Mouse (Mus musculus): ENCODE measurements at regions not wholly inside any gene's neighbourhood (a gene's known extent, or its start where the extent isn't known, plus 50 kb on each side); places are given as distances from the start of the nearest gene placed in this dataset.

GRCm38 (mm10) chr4:106083546-106083945 lies 232.5 kb upstream of the Usp24 start:
- H3K4me2 ChIP-seq (ENCODE audit: low read depth): no peak overlapping the region
- no peaks in the 10 kb centered on the region for H3K27me3 ChIP-seq (ENCODE audit: control insufficient read depth, insufficient read depth, insufficient read length)
- H3K36me3 ChIP-seq (ENCODE audit: control insufficient read depth, insufficient read depth): no peaks in the 10 kb centered on the region
- H3ac ChIP-seq (ENCODE audit: control insufficient read depth, insufficient read length): no peak overlapping the region
- no peaks in the 10 kb centered on the region for H3K79me2 ChIP-seq (ENCODE audit: control insufficient read depth, insufficient read depth)
- H3K4me3 ChIP-seq: no peak overlapping the region
- TF ChIP-seq CEBPB (IDR thresholded peaks at IDR 0.05; ENCODE audit: insufficient read depth, poor library complexity, severe bottlenecking): no peak
- TF ChIP-seq POLR2A (IDR thresholded peaks at IDR 0.05; ENCODE audit: insufficient read length, low read depth): no peak
- no peak for TF ChIP-seq POLR2AphosphoS2 (IDR thresholded peaks at IDR 0.05; ENCODE audit: insufficient read length, low read depth)
- no peak for TF ChIP-seq E2F4 (IDR thresholded peaks at IDR 0.05; ENCODE audit: insufficient read depth)

DNA sequence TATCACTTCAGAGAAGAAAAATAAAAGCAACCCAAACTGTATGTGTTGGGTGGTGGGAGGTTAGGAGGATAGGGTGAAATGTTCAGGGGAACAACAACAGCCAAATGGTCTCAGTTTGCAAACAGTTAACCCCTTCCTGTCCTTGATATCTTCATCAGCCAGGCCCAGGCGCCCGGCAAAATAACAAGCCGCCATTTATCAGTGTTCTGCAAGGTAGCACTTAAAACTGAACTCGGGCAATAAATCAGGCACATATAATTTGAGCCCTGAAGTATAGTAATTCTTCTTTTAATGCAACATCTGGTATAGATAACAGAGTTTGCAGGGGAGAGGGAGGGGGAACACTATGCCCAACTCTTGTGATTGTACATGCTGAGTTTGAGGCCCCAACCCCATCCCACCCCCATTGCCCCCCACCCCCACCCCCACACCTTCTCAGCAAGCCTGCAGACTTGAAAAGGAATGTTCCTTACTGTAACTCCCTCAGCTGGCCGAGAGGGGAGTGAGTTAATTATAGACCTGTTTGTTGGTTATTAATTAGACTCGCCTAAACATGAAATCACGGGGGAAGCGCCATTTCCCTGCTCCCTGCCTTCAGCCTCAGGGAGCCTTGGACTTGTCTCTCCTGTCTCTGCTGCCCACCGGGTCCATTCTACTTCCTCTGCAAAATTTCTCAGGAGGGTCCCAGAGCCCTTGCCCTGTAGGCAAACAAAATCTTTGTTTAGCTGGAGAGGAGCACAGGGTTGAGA lies 223.9 kb upstream of the Usp24 start:
- H3K4me2 ChIP-seq (ENCODE audit: low read depth): no peak overlapping the region
- no peak overlapping the region for H3ac ChIP-seq (ENCODE audit: control insufficient read depth, insufficient read length)
- no peaks in the 10 kb centered on the region for H3K36me3 ChIP-seq (ENCODE audit: control insufficient read depth, insufficient read depth)
- H3K4me3 ChIP-seq: no peak overlapping the region
- H3K79me2 ChIP-seq (ENCODE audit: control insufficient read depth, insufficient read depth): no peaks in the 10 kb centered on the region
- no peaks in the 10 kb centered on the region for H3K27me3 ChIP-seq (ENCODE audit: control insufficient read depth, insufficient read depth, insufficient read length)
- TF ChIP-seq SRF (IDR thresholded peaks at IDR 0.05; ENCODE audit: control insufficient read depth, insufficient read length, low read depth) (no peak), CEBPB (IDR thresholded peaks at IDR 0.05; ENCODE audit: insufficient read depth, poor library complexity, severe bottlenecking) (no peak), MYOG (IDR thresholded peaks at IDR 0.05; ENCODE audit: control insufficient read depth in 1 of 3, insufficient read depth in 1 of 3, insufficient read length in 2 of 3, low read depth in 2 of 3) (no peak), TCF12 (IDR thresholded peaks at IDR 0.05; ENCODE audit: insufficient read depth, poor library complexity, severe bottlenecking) (no peak), TCF3 (IDR thresholded peaks at IDR 0.05; ENCODE audit: insufficient read length, low read depth) (no peak), MAX (IDR thresholded peaks at IDR 0.05; ENCODE audit: low read depth) (no peak), E2F4 (IDR thresholded peaks at IDR 0.05; ENCODE audit: insufficient read depth) (no peak), POLR2A (IDR thresholded peaks at IDR 0.05; ENCODE audit: insufficient read length, low read depth) (no peak), POLR2AphosphoS2 (IDR thresholded peaks at IDR 0.05; ENCODE audit: insufficient read length, low read depth) (no peak), MYOD1 (IDR thresholded peaks at IDR 0.05; ENCODE audit: control insufficient read depth in 1 of 3, insufficient read length in 2 of 3, low read depth in 2 of 3) (no peak), REST (IDR thresholded peaks at IDR 0.05; ENCODE audit: insufficient read depth, insufficient read length) (no peak), USF1 (IDR thresholded peaks at IDR 0.05; ENCODE audit: low read depth) (no peak)

DNA sequence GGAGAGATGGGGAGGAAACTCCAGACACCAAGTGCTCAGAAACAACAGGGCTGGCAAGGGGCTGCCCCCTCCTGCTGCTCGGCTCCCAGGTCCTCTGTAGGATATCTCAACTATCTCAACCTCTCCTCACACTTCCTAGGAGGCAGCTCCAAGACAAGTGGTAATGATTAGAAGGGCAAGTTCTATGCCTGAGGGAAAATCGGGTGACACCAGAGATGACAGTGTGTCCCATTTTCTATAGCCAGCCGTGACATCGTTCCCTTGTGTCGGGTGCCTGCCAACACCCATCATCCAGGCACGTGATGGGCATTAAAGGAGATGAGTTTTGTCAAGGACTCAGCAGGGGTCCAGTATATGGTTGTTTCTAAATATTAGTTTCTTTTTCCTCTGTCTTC lies 223.3 kb upstream of the Usp24 start:
- Histone ChIP-seq H3K27me3 (ENCODE audit: control insufficient read depth, insufficient read depth, insufficient read length) (no peaks in the 10 kb centered on the region), H3K36me3 (ENCODE audit: control insufficient read depth, insufficient read depth) (no peaks in the 10 kb centered on the region), H3K4me2 (ENCODE audit: low read depth) (no peak overlapping the region), H3ac (ENCODE audit: control insufficient read depth, insufficient read length) (no peak overlapping the region), H3K4me3 (no peak overlapping the region), H3K79me2 (ENCODE audit: control insufficient read depth, insufficient read depth) (no peaks in the 10 kb centered on the region)
- no peak for TF ChIP-seq POLR2A (IDR thresholded peaks at IDR 0.05; ENCODE audit: insufficient read length, low read depth)
- no peak for TF ChIP-seq E2F4 (IDR thresholded peaks at IDR 0.05; ENCODE audit: insufficient read depth)
- TF ChIP-seq USF1 (IDR thresholded peaks at IDR 0.05; ENCODE audit: low read depth): no peak
- TF ChIP-seq TCF12 (IDR thresholded peaks at IDR 0.05; ENCODE audit: insufficient read depth, poor library complexity, severe bottlenecking): no peak
- no peak for TF ChIP-seq MAX (IDR thresholded peaks at IDR 0.05; ENCODE audit: low read depth)
- no peak for TF ChIP-seq SRF (IDR thresholded peaks at IDR 0.05; ENCODE audit: control insufficient read depth, insufficient read length, low read depth)
- TF ChIP-seq TCF3 (IDR thresholded peaks at IDR 0.05; ENCODE audit: insufficient read length, low read depth): no peak
- TF ChIP-seq CEBPB (IDR thresholded peaks at IDR 0.05; ENCODE audit: insufficient read depth, poor library complexity, severe bottlenecking): no peak
- TF ChIP-seq POLR2AphosphoS2 (IDR thresholded peaks at IDR 0.05; ENCODE audit: insufficient read length, low read depth): no peak
- no peak for TF ChIP-seq REST (IDR thresholded peaks at IDR 0.05; ENCODE audit: insufficient read depth, insufficient read length)
- no peak for TF ChIP-seq MYOG (IDR thresholded peaks at IDR 0.05; ENCODE audit: control insufficient read depth in 1 of 3, insufficient read depth in 1 of 3, insufficient read length in 2 of 3, low read depth in 2 of 3)
- TF ChIP-seq MYOD1 (IDR thresholded peaks at IDR 0.05; ENCODE audit: control insufficient read depth in 1 of 3, insufficient read length in 2 of 3, low read depth in 2 of 3): no peak

- Histone ChIP-seq H3K4me3 (no peak overlapping the region), H3K27me3 (ENCODE audit: control insufficient read depth, insufficient read depth, insufficient read length) (no peaks in the 10 kb centered on the region), H3K4me2 (ENCODE audit: low read depth) (no peak overlapping the region), H3ac (ENCODE audit: control insufficient read depth, insufficient read length) (no peak overlapping the region), H3K36me3 (ENCODE audit: control insufficient read depth, insufficient read depth) (no peaks in the 10 kb centered on the region), H3K79me2 (ENCODE audit: control insufficient read depth, insufficient read depth) (no peaks in the 10 kb centered on the region)
- TF ChIP-seq REST (IDR thresholded peaks at IDR 0.05; ENCODE audit: insufficient read depth, insufficient read length): no peak
- TF ChIP-seq POLR2AphosphoS2 (IDR thresholded peaks at IDR 0.05; ENCODE audit: insufficient read length, low read depth): no peak
- TF ChIP-seq SRF (IDR thresholded peaks at IDR 0.05; ENCODE audit: control insufficient read depth, insufficient read length, low read depth): no peak
- TF ChIP-seq MYOD1 (IDR thresholded peaks at IDR 0.05; ENCODE audit: control insufficient read depth in 1 of 3, insufficient read length in 2 of 3, low read depth in 2 of 3): no peak
- TF ChIP-seq USF1 (IDR thresholded peaks at IDR 0.05; ENCODE audit: low read depth): no peak
- no peak for TF ChIP-seq TCF12 (IDR thresholded peaks at IDR 0.05; ENCODE audit: insufficient read depth, poor library complexity, severe bottlenecking)
- TF ChIP-seq POLR2A (IDR thresholded peaks at IDR 0.05; ENCODE audit: insufficient read length, low read depth): no peak
- no peak for TF ChIP-seq TCF3 (IDR thresholded peaks at IDR 0.05; ENCODE audit: insufficient read length, low read depth)
- no peak for TF ChIP-seq CEBPB (IDR thresholded peaks at IDR 0.05; ENCODE audit: insufficient read depth, poor library complexity, severe bottlenecking)
- TF ChIP-seq MAX (IDR thresholded peaks at IDR 0.05; ENCODE audit: low read depth): no peak
- TF ChIP-seq E2F4 (IDR thresholded peaks at IDR 0.05; ENCODE audit: insufficient read depth): no peak
- TF ChIP-seq MYOG (IDR thresholded peaks at IDR 0.05; ENCODE audit: control insufficient read depth in 1 of 3, insufficient read depth in 1 of 3, insufficient read length in 2 of 3, low read depth in 2 of 3): no peak
Observed at GRCm38 (mm10) chr4:106093252-106093651, 222.8 kb upstream of the Usp24 start.

All from myocyte (in vitro differentiated cells).